Mouse (Mus musculus): ENCODE data around the gene Abhd12. TPM values are rescaled to one million over a fixed set of nuclear protein-coding genes. Genes with fewer than 3 reads are reported as not detected.
"Not testable (repeated sequence)": the region's sequence is repeated elsewhere in the genome, so short reads cannot be mapped to it uniquely, and the experiment has no call there.

Abhd12 gene
- total and polyA plus RNA-seq, 2 experiments from 2014 or later: 158 to 164 TPM

DNA sequence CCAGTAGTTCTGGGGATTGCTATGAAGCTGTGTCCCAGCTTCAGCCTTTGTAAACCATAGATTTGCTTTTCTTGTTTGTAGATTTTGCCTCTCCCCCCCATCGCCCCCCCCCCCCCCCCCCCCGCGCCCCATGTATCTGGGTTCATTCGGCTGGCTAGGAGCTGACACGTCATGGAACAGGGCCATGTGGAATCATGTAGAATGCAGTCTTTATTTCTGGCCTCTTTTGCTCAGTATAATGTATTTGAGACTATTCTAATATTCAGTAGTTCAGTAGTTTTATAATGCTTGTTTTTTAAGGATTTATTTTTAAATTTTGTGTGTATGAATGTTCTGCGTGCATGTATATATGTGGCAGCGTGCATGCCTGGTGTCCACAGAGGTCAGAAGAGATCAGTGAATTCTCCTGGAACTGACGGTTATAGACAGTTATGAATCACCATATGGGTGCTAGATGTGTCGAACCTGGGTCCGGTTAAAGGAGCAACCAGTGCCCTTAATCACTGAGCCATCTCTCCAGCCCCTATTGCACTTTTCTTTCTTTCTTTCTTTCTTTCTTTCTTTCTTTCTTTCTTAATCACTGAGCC lies 5.8 kb upstream of the Abhd12 start:
- WGBS: 43% methylated on average over 7 of the region's 10 CpGs
- peak overlapping the region; percentile 45; the same call in 1 of the 2 replicates for H3K9ac ChIP-seq (replicated peaks; ENCODE audit: low read length)
- H3K36me3 ChIP-seq (ENCODE audit: insufficient read depth, low read length): no peaks in the 10 kb centered on the region
- no peaks in the 10 kb centered on the region for H3K9me3 ChIP-seq (ENCODE audit: low read length)
- peak overlapping the region; percentile 75 for H3K4me3 ChIP-seq (ENCODE audit: low read length)
- H3K27ac ChIP-seq: no peak overlapping the region
- DNase-seq (ENCODE audit: low spot score): no peak
- no peaks in the 10 kb centered on the region; the same call in 1 of the 2 replicates for H3K27me3 ChIP-seq (ENCODE audit: insufficient read depth, low read length)
- peak overlapping the region; percentile 63 for H3K4me2 ChIP-seq (ENCODE audit: low read depth, low read length)
- TF ChIP-seq CTCF (IDR thresholded peaks at IDR 0.05; ENCODE audit: low read depth): no peak
- 0 out of 2 replicates have a peak, but pooled peaks cover 6% of the 10 kb centered on the region for H3K4me1 ChIP-seq (ENCODE audit: insufficient read depth, low read length)
- no peak for ATAC-seq

DNA sequence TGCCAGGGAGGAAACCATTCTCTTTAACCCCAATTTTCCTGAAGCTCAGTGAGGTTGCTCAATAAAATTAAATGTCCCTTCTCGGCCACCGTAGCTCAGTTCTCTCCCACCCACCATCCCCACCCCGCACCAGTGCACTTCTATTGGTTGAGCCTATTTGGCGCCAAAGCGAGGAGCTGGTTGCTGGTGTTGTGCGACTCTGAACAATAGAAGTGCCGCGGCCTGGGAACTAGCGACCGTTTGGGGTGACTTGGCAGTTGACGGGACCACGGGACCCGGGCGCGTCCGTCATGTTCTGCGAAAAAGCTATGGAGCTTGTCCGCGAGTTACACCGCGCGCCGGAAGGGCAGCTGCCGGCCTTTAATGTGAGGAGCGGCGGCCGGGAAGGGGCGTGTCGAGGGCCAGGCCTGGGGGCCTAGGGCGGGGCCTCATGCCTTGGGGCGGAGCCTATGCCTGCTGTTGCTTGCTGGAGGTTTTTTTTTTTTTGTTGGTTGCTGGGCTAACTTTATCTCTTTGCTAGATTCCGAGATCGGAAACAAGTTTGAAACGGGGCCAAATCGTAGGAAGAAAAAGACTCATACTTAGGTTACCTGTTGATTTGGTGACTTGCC lies 5.0 kb upstream of the Abhd12 start:
- under 1% methylated on average over 35 of the region's 35 CpGs for WGBS
- no peaks in the 10 kb centered on the region; the same call in 1 of the 2 replicates for H3K27me3 ChIP-seq (ENCODE audit: insufficient read depth, low read length)

DNA sequence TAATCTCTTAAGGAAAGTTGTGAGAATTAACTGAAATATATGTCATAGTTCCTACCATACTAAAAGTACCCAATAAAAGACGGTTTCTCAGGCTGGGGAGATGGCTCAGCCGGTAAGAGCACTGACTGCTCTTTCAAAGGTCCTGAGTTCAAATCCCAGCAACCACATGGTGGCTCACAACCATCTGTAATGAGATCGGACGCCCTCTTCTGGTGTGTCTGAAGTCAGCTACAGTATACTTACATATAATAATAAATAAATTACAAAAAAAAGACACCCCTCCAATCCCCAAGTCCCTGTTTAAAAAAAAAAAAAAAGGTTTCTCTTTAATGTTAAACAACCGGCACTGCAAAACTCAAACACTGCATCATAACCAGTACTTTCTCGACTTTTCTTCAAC lies 4.3 kb upstream of the Abhd12 start:
- H3K9ac ChIP-seq (replicated peaks; ENCODE audit: low read length): 0 out of 2 replicates have a peak overlapping the region, but pooled peaks have one; percentile 45
- H3K36me3 ChIP-seq (ENCODE audit: insufficient read depth, low read length): not testable (repeated sequence)

More for the DNA sequence above, 5.0 kb upstream of the Abhd12 start:
- H3K4me1 ChIP-seq (ENCODE audit: insufficient read depth, low read length): 0 out of 2 replicates have a peak, but pooled peaks cover 6% of the 10 kb centered on the region
- peak overlapping the region; percentile 70 for H3K27ac ChIP-seq
- peak overlapping the region; percentile 45 for H3K9ac ChIP-seq (replicated peaks; ENCODE audit: low read length)
- peak; percentile 95 for ATAC-seq
- DNase-seq (ENCODE audit: low spot score): peak; percentile 98
- H3K36me3 ChIP-seq (ENCODE audit: insufficient read depth, low read length): no peaks in the 10 kb centered on the region
- peak overlapping the region; percentile 75 for H3K4me3 ChIP-seq (ENCODE audit: low read length)
- 0 out of 2 replicates have a peak, but pooled peaks have one; percentile 15 for TF ChIP-seq CTCF (IDR thresholded peaks at IDR 0.05; ENCODE audit: low read depth)
- H3K4me2 ChIP-seq (ENCODE audit: low read depth, low read length): peak overlapping the region; percentile 63
- H3K9me3 ChIP-seq (ENCODE audit: low read length): no peaks in the 10 kb centered on the region

DNA sequence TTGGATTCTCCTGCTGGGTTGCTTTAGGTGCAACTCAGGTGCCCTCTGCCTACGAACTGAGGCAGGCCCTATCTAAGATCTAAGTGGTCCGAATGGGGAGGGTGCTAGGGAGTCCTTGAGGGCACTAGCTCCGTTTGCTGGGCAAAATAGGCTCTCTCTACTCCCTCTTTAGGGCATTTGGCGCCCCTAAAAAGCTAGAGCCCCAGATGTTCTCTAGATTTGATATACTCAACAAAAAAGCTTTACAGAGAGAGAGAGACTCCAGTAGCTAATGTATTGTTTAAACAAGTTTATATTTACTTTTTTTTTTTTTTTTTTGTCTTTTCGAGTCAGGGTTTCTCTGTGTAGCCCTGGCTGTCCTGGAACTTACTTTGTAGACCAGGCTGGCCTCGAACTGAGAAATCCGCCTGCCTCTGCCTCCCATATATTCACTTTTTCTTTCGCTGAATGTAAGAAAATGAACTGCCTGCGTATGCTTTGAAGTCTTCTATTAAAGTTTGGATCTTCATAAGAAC lies 452 bp upstream of the Abhd12 start, which contains the start of gene Gins1:
Gene Gins1 (plus strand): TSS at position 465 of the 515 bp plus-strand sequence.
- peak within 1 kb of the TSS; percentile 92 for H3K27ac ChIP-seq
- ATAC-seq (no peak), DNase-seq (ENCODE audit: low spot score) (no peak)
- no peaks in the 10 kb centered on the region for H3K36me3 ChIP-seq (ENCODE audit: insufficient read depth, low read length)
- H3K9me3 ChIP-seq (ENCODE audit: low read length): no peaks in the 10 kb centered on the region
- WGBS: 39% methylated on average over 9 of the region's 9 CpGs
- TF ChIP-seq CTCF (IDR thresholded peaks at IDR 0.05; ENCODE audit: low read depth): peak; percentile 31
- no peaks in the 10 kb centered on the region; the same call in 1 of the 2 replicates for H3K27me3 ChIP-seq (ENCODE audit: insufficient read depth, low read length)
- H3K4me3 ChIP-seq (ENCODE audit: low read length): peak within 1 kb of the TSS; percentile 64
- peak within 1 kb of the TSS; percentile 80 for H3K9ac ChIP-seq (replicated peaks; ENCODE audit: low read length)
- peak within 1 kb of the TSS; percentile 87 for H3K4me2 ChIP-seq (ENCODE audit: low read depth, low read length)
- H3K4me1 ChIP-seq (ENCODE audit: insufficient read depth, low read length): peaks cover 9% of the 10 kb centered on the region

More for the DNA sequence above, 4.3 kb upstream of the Abhd12 start:
- DNase-seq (ENCODE audit: low spot score); H3K27me3 ChIP-seq (ENCODE audit: insufficient read depth, low read length); ATAC-seq; H3K4me1 ChIP-seq (ENCODE audit: insufficient read depth, low read length); H3K27ac ChIP-seq; H3K9me3 ChIP-seq (ENCODE audit: low read length): not testable (repeated sequence)
- 57% methylated on average over 6 of the region's 6 CpGs for WGBS
- H3K4me3 ChIP-seq (ENCODE audit: low read length): peak overlapping the region; percentile 75
- peak overlapping the region; percentile 63 for H3K4me2 ChIP-seq (ENCODE audit: low read depth, low read length)

DNA sequence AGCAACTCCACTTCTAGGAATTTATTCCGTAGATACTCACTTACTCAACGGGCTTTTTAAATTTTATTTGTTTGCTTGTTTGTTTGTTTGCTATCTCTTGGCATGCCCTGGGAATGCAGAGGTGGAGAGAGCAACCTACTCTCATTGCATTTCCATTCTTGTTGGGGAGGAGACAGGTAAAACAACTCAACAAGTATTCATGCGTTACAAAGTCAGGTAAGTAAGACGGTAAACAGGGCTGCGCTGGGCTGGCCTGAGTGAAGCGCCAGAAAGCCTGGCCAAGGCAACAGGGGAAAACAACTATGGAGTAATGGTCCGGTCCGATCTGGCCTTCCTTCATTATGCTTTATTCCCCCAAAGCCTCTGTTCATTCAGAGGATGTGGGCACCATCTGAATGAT lies 2.2 kb downstream of the Abhd12 start:
- Histone ChIP-seq H3K27me3 (ENCODE audit: insufficient read depth, low read length) (no peaks in the 10 kb centered on the region; the same call in 1 of the 2 replicates), H3K4me2 (ENCODE audit: low read depth, low read length) (peak overlapping the region; percentile 87), H3K9me3 (ENCODE audit: low read length) (no peaks in the 10 kb centered on the region), H3K4me3 (ENCODE audit: low read length) (peak overlapping the region; percentile 64; the same call in 1 of the 2 replicates), H3K36me3 (ENCODE audit: insufficient read depth, low read length) (no peaks in the 10 kb centered on the region), H3K27ac (no peak overlapping the region), H3K9ac (replicated peaks; ENCODE audit: low read length) (no peak overlapping the region), H3K4me1 (ENCODE audit: insufficient read depth, low read length) (peaks cover 4% of the 10 kb centered on the region)
- no peak for TF ChIP-seq CTCF (IDR thresholded peaks at IDR 0.05; ENCODE audit: low read depth)
- DNase-seq (ENCODE audit: low spot score) (no peak), ATAC-seq (no peak)
- 69% methylated on average over 8 of the region's 8 CpGs for WGBS

DNA sequence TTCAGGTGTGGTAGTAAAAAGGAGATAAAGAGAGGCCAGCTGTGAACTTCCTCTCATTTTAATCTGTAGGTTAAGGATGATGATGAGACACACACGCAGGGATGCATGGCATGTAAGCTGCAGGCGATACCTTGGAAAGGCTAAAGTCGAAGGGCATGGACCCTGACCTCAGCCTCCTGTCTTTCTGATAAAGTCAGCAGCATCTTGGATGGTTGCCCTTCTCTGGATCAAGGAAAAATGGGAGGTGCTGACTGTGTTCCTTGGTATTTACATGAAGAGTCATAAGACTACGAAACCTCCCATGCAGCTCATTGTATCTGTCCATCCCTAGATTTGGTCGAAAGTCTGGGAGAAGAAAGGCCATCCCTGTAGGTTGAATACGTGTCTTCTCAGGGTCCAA lies 4.2 kb downstream of the Abhd12 start:
- 90% methylated on average over 6 of the region's 6 CpGs for WGBS
- Histone ChIP-seq H3K27me3 (ENCODE audit: insufficient read depth, low read length) (no peaks in the 10 kb centered on the region), H3K36me3 (ENCODE audit: insufficient read depth, low read length) (no peaks in the 10 kb centered on the region), H3K9ac (replicated peaks; ENCODE audit: low read length) (no peak overlapping the region), H3K27ac (no peak overlapping the region), H3K4me1 (ENCODE audit: insufficient read depth, low read length) (peaks cover 4% of the 10 kb centered on the region), H3K9me3 (ENCODE audit: low read length) (no peaks in the 10 kb centered on the region), H3K4me2 (ENCODE audit: low read depth, low read length) (no peak overlapping the region), H3K4me3 (ENCODE audit: low read length) (no peak overlapping the region)
- DNase-seq (ENCODE audit: low spot score) (no peak), ATAC-seq (no peak)
- TF ChIP-seq CTCF (IDR thresholded peaks at IDR 0.05; ENCODE audit: low read depth): no peak
